Comparison of ENCODE assay signal across 7 mouse cellular contexts in the genomic region with DNA sequence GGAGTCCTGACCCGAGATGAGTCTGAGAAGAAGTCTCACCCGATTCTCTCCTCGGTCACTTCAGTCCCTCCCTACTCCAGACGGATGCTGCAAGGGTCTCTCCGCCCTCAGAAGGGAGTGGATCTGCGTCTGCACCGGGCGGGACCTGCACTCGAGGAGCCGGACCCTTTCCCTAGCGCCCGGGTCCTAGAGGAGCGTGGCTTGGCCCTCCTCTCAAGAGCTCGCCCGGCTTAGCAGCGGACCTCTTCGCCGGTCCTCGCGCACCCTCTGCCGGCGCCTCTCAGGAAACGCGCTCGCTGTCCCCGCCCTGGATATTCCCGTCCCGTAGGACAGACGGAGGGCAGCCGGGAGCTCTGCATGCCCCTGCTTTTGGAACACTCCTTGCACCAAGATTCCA. TPM values are rescaled to one million over a fixed set of nuclear protein-coding genes. Genes with fewer than 3 reads are reported as not detected.
DNase-seq lines count a peak whose midpoint lies in the region; ATAC-seq and TF ChIP-seq lines count a peak whose summit lies in the region.

No protein-coding gene starts in this region.

- peak; percentile 73 for ATAC-seq in granulocyte monocyte progenitor cell, adult 5-6 weeks (replicated peaks; ENCODE audit: poor library complexity, severe bottlenecking)
- peak; percentile 57 for ATAC-seq in intestine, postnatal 0 days
- peak; percentile 73 for ATAC-seq in limb, embryonic 12.5 days (ENCODE audit: insufficient number of reproducible peaks, insufficient read depth, low FRiP score, low TSS enrichment, low read depth)
- ATAC-seq in midbrain, embryonic 14.5 days (ENCODE audit: low FRiP score, low TSS enrichment) = peak; percentile 67

- H3K4me1 ChIP-seq in intestine, postnatal 0 days (replicated peaks; ENCODE audit: control insufficient read depth, insufficient read depth, low read length) = no peaks in the 10 kb centered on the region
- peaks cover 27% of the 10 kb centered on the region for H3K4me1 ChIP-seq in limb, embryonic 12.5 days (replicated peaks)
- peaks cover 6% of the 10 kb centered on the region; the same call in 1 of the 2 replicates for H3K4me1 ChIP-seq in midbrain, embryonic 14.5 days (ENCODE audit: control insufficient read depth, insufficient read depth, low read length)

- H3K4me3 ChIP-seq in intestine, postnatal 0 days (ENCODE audit: low read depth, low read length) = peak overlapping the region; percentile 40
- H3K4me3 ChIP-seq in limb, embryonic 12.5 days (replicated peaks) = peak overlapping the region; percentile 38
- peak overlapping the region; percentile 24 for H3K4me3 ChIP-seq in midbrain, embryonic 14.5 days (replicated peaks; ENCODE audit: low read depth, low read length)

- H3K4me2 ChIP-seq in intestine, postnatal 0 days (replicated peaks; ENCODE audit: low read depth) = peak overlapping the region; percentile 85
- H3K4me2 ChIP-seq in limb, embryonic 12.5 days = peak overlapping the region; percentile 82
- H3K4me2 ChIP-seq in midbrain, embryonic 14.5 days (ENCODE audit: low read length) = peak overlapping the region; percentile 57

- WGBS in intestine, postnatal 0 days = under 1% methylated on average over 30 of the region's 30 CpGs
- under 1% methylated on average over 30 of the region's 30 CpGs for WGBS in limb, embryonic 12.5 days
- WGBS in midbrain, embryonic 14.5 days = under 1% methylated on average over 30 of the region's 30 CpGs

- no peaks in the 10 kb centered on the region for H3K9me3 ChIP-seq in intestine, postnatal 0 days (ENCODE audit: control insufficient read depth)
- H3K9me3 ChIP-seq in limb, embryonic 12.5 days = no peaks in the 10 kb centered on the region
- no peaks in the 10 kb centered on the region for H3K9me3 ChIP-seq in midbrain, embryonic 14.5 days (ENCODE audit: control insufficient read depth, low read length)

- H3K27ac ChIP-seq in intestine, postnatal 0 days (ENCODE audit: low read depth, low read length) = no peak overlapping the region
- H3K27ac ChIP-seq in limb, embryonic 12.5 days = no peak overlapping the region
- no peak overlapping the region for H3K27ac ChIP-seq in midbrain, embryonic 14.5 days (replicated peaks; ENCODE audit: low read depth, low read length)

- peak; percentile 88 for DNase-seq in adrenal gland, adult 2 months
- DNase-seq in embryo, embryonic 11 days = peak; percentile 94
- peak; percentile 91 for DNase-seq in midbrain, embryonic 14.5 days
- peak; percentile 57 for DNase-seq in spleen, adult 12 weeks (ENCODE audit: low spot score)

- H3K27me3 ChIP-seq in intestine, postnatal 0 days (replicated peaks; ENCODE audit: control insufficient read depth, insufficient read depth, low read length) = peaks cover 47% of the 10 kb centered on the region
- H3K27me3 ChIP-seq in limb, embryonic 12.5 days = peaks cover 79% of the 10 kb centered on the region
- peaks cover 64% of the 10 kb centered on the region for H3K27me3 ChIP-seq in midbrain, embryonic 14.5 days (ENCODE audit: control insufficient read depth, insufficient read depth, low read length)

- peak; percentile 94 for TF ChIP-seq CTCF in intestine, postnatal 0 days (IDR thresholded peaks at IDR 0.05; ENCODE audit: low read depth)

- no peak overlapping the region for H3K9ac ChIP-seq in intestine, postnatal 0 days (ENCODE audit: low read depth, low read length)
- H3K9ac ChIP-seq in limb, embryonic 12.5 days (replicated peaks) = peak overlapping the region; percentile 34; the same call in 1 of the 2 replicates
- H3K9ac ChIP-seq in midbrain, embryonic 14.5 days (replicated peaks; ENCODE audit: low read length) = peak overlapping the region; percentile 32

- H3K36me3 ChIP-seq in intestine, postnatal 0 days (ENCODE audit: control insufficient read depth, insufficient read depth) = no peaks in the 10 kb centered on the region
- no peaks in the 10 kb centered on the region for H3K36me3 ChIP-seq in limb, embryonic 12.5 days
- H3K36me3 ChIP-seq in midbrain, embryonic 14.5 days (ENCODE audit: control insufficient read depth, insufficient read depth, low read length) = no peaks in the 10 kb centered on the region

RNA-seq across cellular contexts. Expression of a gene that starts 15.4 kb away (rescaled TPM):
- 10 to 100 TPM; 10.3 to 14.9 TPM for total RNA-seq in adrenal gland, adult 2 months (2021)
- polyA plus RNA-seq in adrenal gland, adult 2 months (2012; rRNA removed) = 11.3 and 11.9 TPM in 2 replicates
- total RNA-seq in granulocyte monocyte progenitor cell, adult 5-6 weeks (2014; fragmentation: Nextera tagmentation) = 13.0 and 15.1 TPM in 2 replicates
- 6.6 and 14.4 TPM in 2 replicates for total RNA-seq in granulocyte monocyte progenitor cell, adult 5-6 weeks (2017)
- polyA plus RNA-seq in intestine, postnatal 0 days (2015; fragmentation: Nextera tagmentation; extraction: Ambion mirVana) = 5.8 and 6.0 TPM in 2 replicates
- 17.7 and 20.1 TPM in 2 replicates for polyA plus RNA-seq in limb, embryonic 12.5 days (2016; fragmentation: Nextera tagmentation; extraction: Ambion mirVana)
- polyA plus RNA-seq in midbrain, embryonic 14.5 days (2014; fragmentation: Nextera tagmentation; extraction: Ambion mirVana) = 11.9 and 14.2 TPM in 2 replicates

RNA-seq across cellular contexts. Expression of a gene that starts 15.5 kb away (rescaled TPM):
- 10 to 100 TPM; 29.0 to 38.0 TPM for total RNA-seq in adrenal gland, adult 2 months (2021)
- 0.98 and 2.1 TPM in 2 replicates for polyA plus RNA-seq in adrenal gland, adult 2 months (2012; rRNA removed)
- total RNA-seq in granulocyte monocyte progenitor cell, adult 5-6 weeks (2014; fragmentation: Nextera tagmentation) = 27.1 and 50.2 TPM in 2 replicates
- 31.8 and 42.4 TPM in 2 replicates for total RNA-seq in granulocyte monocyte progenitor cell, adult 5-6 weeks (2017)
- polyA plus RNA-seq in intestine, postnatal 0 days (2015; fragmentation: Nextera tagmentation; extraction: Ambion mirVana) = 24.7 and 27.1 TPM in 2 replicates
- polyA plus RNA-seq in limb, embryonic 12.5 days (2016; fragmentation: Nextera tagmentation; extraction: Ambion mirVana) = 50.5 and 53.7 TPM in 2 replicates
- 57.0 and 68.6 TPM in 2 replicates for polyA plus RNA-seq in midbrain, embryonic 14.5 days (2014; fragmentation: Nextera tagmentation; extraction: Ambion mirVana)
